ENCODE assay signal across 24 mouse cellular contexts in the genomic region with DNA sequence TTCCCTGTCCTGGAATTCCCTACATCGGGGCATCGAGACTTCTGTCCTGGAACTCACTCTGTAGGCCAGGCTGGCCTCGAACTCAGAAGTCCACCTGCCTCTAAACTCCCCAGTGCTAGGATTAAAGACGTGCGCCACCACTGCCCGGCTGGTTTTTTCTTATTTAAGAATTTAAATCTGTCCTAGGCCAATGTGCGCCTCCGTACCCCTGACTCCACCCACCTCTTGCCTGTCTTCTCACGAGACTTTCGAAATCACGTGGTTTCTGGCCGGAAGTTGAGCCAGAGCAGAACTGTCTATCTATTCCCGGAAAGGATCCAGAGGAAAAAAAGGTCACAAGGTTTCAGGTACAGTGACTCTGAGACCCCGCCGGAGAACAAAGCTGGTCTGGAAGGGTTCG. TPM values are rescaled to one million over a fixed set of nuclear protein-coding genes. Genes with fewer than 3 reads are reported as not detected.
DNase-seq lines count a peak whose midpoint lies in the region; ATAC-seq and TF ChIP-seq lines count a peak whose summit lies in the region.
"Had no signal": no experiment of that assay in that cellular context is flagged by ENCODE, and none has a peak within 500 bp of the region (broad histone marks: within the 10 kb centered on the region; RNA-seq: fewer than 3 reads in every experiment).

No protein-coding gene starts in this region.

- H3K27ac ChIP-seq in cerebellum, adult 2 months (ENCODE audit: insufficient read depth, low read length), result no peak overlapping the region
- H3K27ac ChIP-seq: embryonic facial prominence, embryonic 13.5 days; gastrocnemius, adult 2 months; hindbrain, embryonic 13.5 days; intestine, embryonic 15.5 days had no signal

- no peak for TF ChIP-seq CTCF in E14TG2a.4 (conservative IDR thresholded peaks at IDR 0.05; ENCODE audit: low read length)
- no peak for TF ChIP-seq CTCF in cerebellum, adult 2 months (IDR thresholded peaks at IDR 0.05; ENCODE audit: borderline replicate concordance, insufficient read depth, low read depth, low read length)

- peak overlapping the region; percentile 80 for H3K4me3 ChIP-seq in E14TG2a.4 (replicated peaks; ENCODE audit: low read length)
- no peak overlapping the region for H3K4me3 ChIP-seq in cerebellum, adult 2 months (replicated peaks; ENCODE audit: insufficient read depth, low read depth, low read length)
- H3K4me3 ChIP-seq: embryonic facial prominence, embryonic 13.5 days; gastrocnemius, adult 2 months; hindbrain, embryonic 13.5 days; intestine, embryonic 15.5 days had no signal

- peaks cover 20% of the 10 kb centered on the region for H3K36me3 ChIP-seq in E14TG2a.4 (ENCODE audit: insufficient read depth, low read length)
- H3K36me3 ChIP-seq: embryonic facial prominence, embryonic 13.5 days; G1E; hindbrain, embryonic 13.5 days; intestine, embryonic 15.5 days had no signal

- TF ChIP-seq POLR2A in cerebellum, adult 2 months (IDR thresholded peaks at IDR 0.05; ENCODE audit: borderline replicate concordance, insufficient read depth, low read length), result no peak

- ATAC-seq in megakaryocyte progenitor cell, adult 5-6 weeks (replicated peaks; ENCODE audit: poor library complexity), result peak; percentile 44
- ATAC-seq: CD4-positive, CD25-positive, alpha-beta regulatory T cell, adult 4 months; forebrain, embryonic 14.5 days; intestine, embryonic 15.5 days had no signal

- WGBS in cerebellum, adult 2 months, result 92% methylated on average over 16 of the region's 16 CpGs

- DNase-seq in 416B (ENCODE audit: low read depth) (peak; percentile 35), R1 (ENCODE audit: low read depth, low spot score) (peak; percentile 95)
- no peak for DNase-seq in lung, postnatal 36 days
- no peak for DNase-seq in cerebellum, adult 2 months
- no peak for DNase-seq in adrenal gland, postnatal 4 days (ENCODE audit: low spot score in 2 of 2)
- DNase-seq: adrenal gland, adult 2 months; adrenal gland, postnatal 36 days; B cell, adult 2 months; cerebellum, adult 11 months; cerebellum, adult 9-10 months; cerebellum, postnatal 25 days; gastrocnemius, adult 2 months; gastrocnemius, postnatal 25 days; heart, adult 11 months; heart, postnatal 10 days; kidney, adult 18-20 months had no signal

- H3K9me3 ChIP-seq in E14TG2a.4 (ENCODE audit: low read length), result no peaks in the 10 kb centered on the region
- H3K9me3 ChIP-seq: embryonic facial prominence, embryonic 13.5 days; hindbrain, embryonic 13.5 days; intestine, embryonic 15.5 days had no signal

- H3K27me3 ChIP-seq in E14TG2a.4 (ENCODE audit: insufficient read depth, low read length), result no peaks in the 10 kb centered on the region
- H3K27me3 ChIP-seq in cerebellum, adult 2 months (ENCODE audit: control insufficient read depth, insufficient read depth, low read length), result no peaks in the 10 kb centered on the region
- H3K27me3 ChIP-seq: embryonic facial prominence, embryonic 13.5 days; hindbrain, embryonic 13.5 days; intestine, embryonic 15.5 days had no signal

- H3K4me1 ChIP-seq in E14TG2a.4 (replicated peaks; ENCODE audit: low read depth, low read length), result peaks cover 46% of the 10 kb centered on the region
- H3K4me1 ChIP-seq in cerebellum, adult 2 months (ENCODE audit: control insufficient read depth, insufficient read depth, low read length), result no peaks in the 10 kb centered on the region

RNA-seq across cellular contexts. Expression of a gene that starts 29.5 kb away (rescaled TPM):
- total RNA-seq in megakaryocyte progenitor cell, adult 5-6 weeks (2015), result 2.4 and 2.7 TPM in 2 replicates
- total RNA-seq in megakaryocyte progenitor cell, adult 5-6 weeks (2017), result 0.42 and 1.0 TPM in 2 replicates
- 1.5 and 1.8 TPM in 2 replicates for polyA plus RNA-seq in cerebellum, adult 2 months (2012; rRNA removed)
- total RNA-seq in adrenal gland, postnatal 4 days (2021), result under 1 TPM; 0.25 to 0.48 TPM
- total RNA-seq: adrenal gland, adult 2 months; adrenal gland, postnatal 36 days had no signal
- polyA plus RNA-seq: CD4-positive, CD25-positive, alpha-beta regulatory T cell, adult 4 months; G1E had no signal

Comparison
In these comparisons a context has a peak if more than half of its experiments do, and no peak if none do; other contexts are left out.
1. DNase-seq: peak in 416B (single experiment) and R1 (single experiment); none in lung, postnatal 36 days (single experiment), cerebellum, adult 2 months (0 of 2) and adrenal gland, postnatal 4 days (0 of 2).